Mouse (Mus musculus) thymus, adult 2 months (tissue): ENCODE results near the gene Adamts13.

Experiments used
- CTCF ChIP-seq: fragments of 200-500 bp; IDR thresholded peaks from 2 replicates; pipeline ENCODE4 v1.5.1; 2012; ENCODE audit warnings: mild to moderate bottlenecking, control low read depth, low read length, moderate library complexity, borderline replicate concordance; ENCODE audit not compliant: control insufficient read depth, poor library complexity, insufficient read depth; ENCODE audit errors: extremely low read depth
- POLR2A ChIP-seq: fragments of 200-500 bp; IDR thresholded peaks from 2 replicates; pipeline ENCODE4 v1.6.1; 2012; ENCODE audit warnings: mild to moderate bottlenecking, low read length, control low read depth, moderate library complexity; ENCODE audit not compliant: control insufficient read depth, poor library complexity, insufficient read depth; ENCODE audit errors: extremely low read depth

GRCm38 (mm10) chr2:26952866-26953265 lies 20.4 kb upstream of the Adamts13 start:
- TF ChIP-seq CTCF = no peak
- no peak for TF ChIP-seq POLR2A
